Mouse (Mus musculus): ENCODE measurements around the gene Sgk1. TPM values are rescaled to one million over a fixed set of nuclear protein-coding genes. Genes with fewer than 3 reads are reported as not detected.
"Not testable (repeated sequence)": the region's sequence is repeated elsewhere in the genome, so short reads cannot be mapped to it uniquely, and the experiment has no call there.

The Sgk1 gene
- total and polyA plus RNA-seq, 2 experiments from 2014 or later, result 46.6 to 65.4 TPM

- H3K27ac ChIP-seq (ENCODE audit: low read depth, low read length), result no peak overlapping the region
- ATAC-seq (ENCODE audit: low FRiP score) (0 out of 2 replicates have a peak, but pooled peaks have one; percentile 28), DNase-seq (ENCODE audit: low spot score) (peak; percentile 85)
- H3K4me2 ChIP-seq (ENCODE audit: low read depth, low read length, poor library complexity, severe bottlenecking), result no peak overlapping the region
- WGBS, result 41% methylated on average over 19 of the region's 19 CpGs
- H3K27me3 ChIP-seq (ENCODE audit: insufficient read depth, low read length), result no peaks in the 10 kb centered on the region
- peak; percentile 86 for TF ChIP-seq CTCF (IDR thresholded peaks at IDR 0.05)
- H3K36me3 ChIP-seq (ENCODE audit: insufficient read depth, low read length), result no peaks in the 10 kb centered on the region
- no peak overlapping the region for H3K4me3 ChIP-seq (ENCODE audit: low read depth, low read length)
- H3K4me1 ChIP-seq (ENCODE audit: insufficient read depth, low read length), result no peaks in the 10 kb centered on the region
- H3K9ac ChIP-seq (replicated peaks; ENCODE audit: low read length, poor library complexity, severe bottlenecking), result no peak overlapping the region
- H3K9me3 ChIP-seq (ENCODE audit: low read length), result no peaks in the 10 kb centered on the region
These were observed 128.3 kb downstream of the Sgk1 start for GRCm38 (mm10) chr10:22010088-22010818.

DNA sequence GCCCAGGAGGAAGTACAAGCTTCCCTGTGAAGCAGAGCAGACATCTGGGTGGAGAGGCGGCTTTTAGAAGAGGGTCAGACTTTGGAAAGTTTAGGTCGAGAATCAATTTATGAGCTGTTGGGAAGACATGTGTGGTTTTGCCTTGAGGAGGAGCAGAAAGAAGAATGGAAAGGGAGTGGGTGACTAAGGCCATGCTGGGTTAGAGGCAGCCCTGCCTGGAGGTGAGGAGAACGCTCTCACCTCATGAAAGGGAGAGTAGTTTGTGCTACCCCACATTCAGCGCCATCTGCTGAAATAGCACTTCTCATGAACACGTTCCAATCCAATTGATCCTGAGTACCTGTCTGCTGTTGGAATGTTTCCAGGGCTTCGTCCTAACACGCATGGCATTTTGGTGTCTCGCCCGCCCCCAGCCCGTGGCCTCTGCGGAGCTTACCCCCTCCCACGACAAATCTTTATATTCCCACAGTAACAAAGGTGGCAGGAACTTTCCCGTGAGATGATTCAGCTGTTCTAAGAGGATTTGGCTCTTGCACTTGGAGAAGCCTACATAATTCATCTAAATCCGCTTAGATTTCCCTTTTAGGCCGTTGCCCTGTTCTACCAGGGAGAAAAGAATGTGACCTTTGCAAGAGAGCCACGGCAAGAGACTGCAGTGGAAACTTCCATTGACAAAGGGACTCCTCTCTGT is 135.6 kb downstream of the Sgk1 start:
- no peaks in the 10 kb centered on the region for H3K27me3 ChIP-seq (ENCODE audit: insufficient read depth, low read length)
- H3K27ac ChIP-seq (ENCODE audit: low read depth, low read length), result no peak overlapping the region
- H3K4me3 ChIP-seq (ENCODE audit: low read depth, low read length), result no peak overlapping the region
- H3K4me2 ChIP-seq (ENCODE audit: low read depth, low read length, poor library complexity, severe bottlenecking), result no peak overlapping the region
- no peak for TF ChIP-seq CTCF (IDR thresholded peaks at IDR 0.05)
- H3K9ac ChIP-seq (replicated peaks; ENCODE audit: low read length, poor library complexity, severe bottlenecking), result no peak overlapping the region
- H3K36me3 ChIP-seq (ENCODE audit: insufficient read depth, low read length), result no peaks in the 10 kb centered on the region
- DNase-seq (ENCODE audit: low spot score) (no peak), ATAC-seq (ENCODE audit: low FRiP score) (peak; percentile 34; the same call in 1 of the 2 replicates)
- H3K9me3 ChIP-seq (ENCODE audit: low read length), result no peaks in the 10 kb centered on the region
- 24% methylated on average over 16 of the region's 16 CpGs for WGBS
- no peaks in the 10 kb centered on the region for H3K4me1 ChIP-seq (ENCODE audit: insufficient read depth, low read length)

- Histone ChIP-seq H3K4me3 (ENCODE audit: low read depth, low read length) (no peak overlapping the region), H3K36me3 (ENCODE audit: insufficient read depth, low read length) (no peaks in the 10 kb centered on the region), H3K4me1 (ENCODE audit: insufficient read depth, low read length) (no peaks in the 10 kb centered on the region), H3K27ac (ENCODE audit: low read depth, low read length) (no peak overlapping the region), H3K27me3 (ENCODE audit: insufficient read depth, low read length) (no peaks in the 10 kb centered on the region), H3K9ac (replicated peaks; ENCODE audit: low read length, poor library complexity, severe bottlenecking) (no peak overlapping the region), H3K4me2 (ENCODE audit: low read depth, low read length, poor library complexity, severe bottlenecking) (no peak overlapping the region), H3K9me3 (ENCODE audit: low read length) (no peaks in the 10 kb centered on the region)
- no peak for DNase-seq (ENCODE audit: low spot score)
- ATAC-seq (ENCODE audit: low FRiP score), result no peak
- WGBS, result 94% methylated on average over 4 of the region's 4 CpGs
- peak; percentile 46 for TF ChIP-seq CTCF (IDR thresholded peaks at IDR 0.05)
These were observed 136.6 kb downstream of the Sgk1 start for GRCm38 (mm10) chr10:22018618-22019017.

GRCm38 (mm10) chr10:22034303-22034702 is 152.3 kb downstream of the Sgk1 start:
- peak; percentile 36 for DNase-seq (ENCODE audit: low spot score)
- TF ChIP-seq CTCF (IDR thresholded peaks at IDR 0.05), result peak; percentile 65
- no peak overlapping the region for H3K4me2 ChIP-seq (ENCODE audit: low read depth, low read length, poor library complexity, severe bottlenecking)
- no peak for ATAC-seq (ENCODE audit: low FRiP score)
- H3K27me3 ChIP-seq (ENCODE audit: insufficient read depth, low read length), result no peaks in the 10 kb centered on the region
- no peak overlapping the region for H3K9ac ChIP-seq (replicated peaks; ENCODE audit: low read length, poor library complexity, severe bottlenecking)
- H3K4me1 ChIP-seq (ENCODE audit: insufficient read depth, low read length), result no peaks in the 10 kb centered on the region
- H3K9me3 ChIP-seq (ENCODE audit: low read length), result peaks cover 7% of the 10 kb centered on the region; the same call in 1 of the 2 replicates
- H3K27ac ChIP-seq (ENCODE audit: low read depth, low read length), result no peak overlapping the region
- 12% methylated on average over 9 of the region's 9 CpGs for WGBS
- H3K36me3 ChIP-seq (ENCODE audit: insufficient read depth, low read length), result no peaks in the 10 kb centered on the region
- no peak overlapping the region for H3K4me3 ChIP-seq (ENCODE audit: low read depth, low read length)

DNA sequence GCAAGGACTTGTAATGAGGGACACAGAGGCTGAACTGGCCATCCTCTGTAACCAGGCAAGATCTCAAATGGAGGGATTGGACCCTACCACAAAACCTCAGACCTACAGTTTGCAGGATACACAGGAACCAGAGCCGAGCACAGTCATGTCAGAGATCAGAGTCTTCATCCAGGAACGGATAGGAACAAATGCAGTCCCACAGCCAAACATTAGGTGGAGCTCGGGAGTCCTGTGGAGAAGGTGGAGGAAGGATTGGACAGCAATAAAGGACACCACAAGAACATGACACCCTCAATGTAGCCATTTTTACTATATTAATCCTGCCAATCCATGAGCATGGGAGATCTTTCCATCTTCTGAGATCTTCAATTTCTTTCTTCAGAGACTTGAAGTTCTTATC is 154.3 kb downstream of the Sgk1 start:
- H3K4me2 ChIP-seq (ENCODE audit: low read depth, low read length, poor library complexity, severe bottlenecking); H3K4me1 ChIP-seq (ENCODE audit: insufficient read depth, low read length); H3K9ac ChIP-seq (replicated peaks; ENCODE audit: low read length, poor library complexity, severe bottlenecking); H3K27me3 ChIP-seq (ENCODE audit: insufficient read depth, low read length); ATAC-seq (ENCODE audit: low FRiP score); DNase-seq (ENCODE audit: low spot score); H3K36me3 ChIP-seq (ENCODE audit: insufficient read depth, low read length); H3K9me3 ChIP-seq (ENCODE audit: low read length); H3K27ac ChIP-seq (ENCODE audit: low read depth, low read length); H3K4me3 ChIP-seq (ENCODE audit: low read depth, low read length): not testable (repeated sequence)
- 7% methylated on average over 3 of the region's 3 CpGs for WGBS
- TF ChIP-seq CTCF (IDR thresholded peaks at IDR 0.05), result peak; percentile 57

Other genes with a start within 250 kb of the Sgk1 start
- gene 4930444G20Rik, start 185.9 kb downstream of the Sgk1 start, total RNA-seq (2014; rRNA removed), result not detected in 2 replicates
- not detected in 2 replicates for gene 4930444G20Rik, start 185.9 kb downstream of the Sgk1 start, polyA plus RNA-seq (2015; fragmentation: Nextera tagmentation; extraction: Ambion mirVana)

Data from midbrain, postnatal 0 days (tissue).